Mouse (Mus musculus) regulatory T cell (primary cell): Measurements from ENCODE around the gene Bace1.

ENCODE experiments used
- in situ Hi-C: fragments of 300-600 bp; cut with MboI, MseI; formaldehyde crosslinking; loops from one replicate; pipeline ENCODE4 v1.15.1; 2025; ENCODE audit warnings: high pct_unique_total_duplicates

The Bace1 gene

DNA sequence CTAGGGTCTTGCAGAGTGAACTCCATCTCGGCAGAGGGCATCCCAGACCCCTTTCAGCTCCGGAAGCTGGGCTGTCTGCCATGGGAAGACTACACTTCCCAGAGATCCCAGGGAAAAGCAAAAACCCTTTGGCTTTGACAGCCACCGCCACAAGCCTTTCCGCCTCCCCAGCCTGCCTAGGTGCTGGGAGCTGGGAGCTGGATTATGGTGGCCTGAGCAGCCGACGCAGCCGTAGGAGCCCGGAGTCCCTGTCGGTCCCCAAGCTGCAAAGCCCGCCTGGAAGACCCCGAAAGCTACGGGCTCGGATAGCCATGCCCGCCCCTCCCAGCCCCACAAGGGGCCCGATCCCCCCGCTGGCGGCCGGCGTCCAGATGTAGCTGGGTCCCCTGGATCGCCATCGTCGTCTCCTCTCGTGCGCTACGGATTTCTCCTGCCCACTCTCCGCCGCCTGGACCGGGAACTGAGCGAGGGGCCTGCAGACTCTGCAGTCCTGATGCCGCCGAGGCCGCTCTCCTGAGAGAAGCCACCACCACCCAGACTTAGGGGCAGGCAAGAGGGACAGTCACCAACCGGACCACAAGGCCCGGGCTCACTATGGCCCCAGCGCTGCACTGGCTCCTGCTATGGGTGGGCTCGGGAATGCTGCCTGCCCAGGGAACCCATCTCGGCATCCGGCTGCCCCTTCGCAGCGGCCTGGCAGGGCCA lies at the start of gene Bace1:
TSS of gene Bace1 (plus strand) at position 147 of the 705 bp plus-strand sequence.
- in situ Hi-C loops = loop anchor here (5.0 kb wide), 1 partner anchor 36 kb away; no protein-coding TSS in a partner anchor

DNA sequence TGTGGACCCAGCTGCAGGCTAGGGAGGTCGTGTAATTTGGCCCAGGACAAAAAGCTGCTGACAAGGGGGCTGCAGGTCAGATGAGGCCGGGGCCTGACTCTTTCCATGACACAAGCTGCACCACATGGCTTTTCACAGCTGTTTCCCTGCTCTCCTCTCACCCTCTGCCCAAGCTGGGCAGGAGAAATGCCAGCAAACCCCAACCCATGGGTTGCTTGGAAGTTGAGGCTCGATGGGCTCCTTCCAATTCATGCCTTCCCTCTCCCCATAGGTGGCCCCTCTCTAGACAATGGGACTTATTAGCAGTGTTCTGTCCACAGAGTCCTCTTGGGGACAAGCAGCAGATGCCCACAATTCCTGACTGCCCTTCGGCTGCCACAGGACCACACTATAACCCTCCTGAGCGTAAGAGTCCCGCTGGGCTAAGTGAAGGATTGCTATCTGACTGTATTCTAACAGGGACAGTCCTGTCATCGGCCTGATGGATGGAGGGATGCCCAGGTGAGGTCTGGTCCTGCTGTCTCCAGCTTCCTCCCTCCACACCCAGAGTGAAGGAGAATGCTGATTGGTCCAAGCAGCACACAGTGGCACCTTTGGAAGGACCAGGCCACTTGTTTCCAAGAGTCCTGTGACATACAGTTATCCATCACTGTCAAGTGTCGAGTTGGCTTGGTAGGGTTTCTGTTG lies 46.8 kb upstream of the Bace1 start:
- in situ Hi-C loops = no loop called here

DNA sequence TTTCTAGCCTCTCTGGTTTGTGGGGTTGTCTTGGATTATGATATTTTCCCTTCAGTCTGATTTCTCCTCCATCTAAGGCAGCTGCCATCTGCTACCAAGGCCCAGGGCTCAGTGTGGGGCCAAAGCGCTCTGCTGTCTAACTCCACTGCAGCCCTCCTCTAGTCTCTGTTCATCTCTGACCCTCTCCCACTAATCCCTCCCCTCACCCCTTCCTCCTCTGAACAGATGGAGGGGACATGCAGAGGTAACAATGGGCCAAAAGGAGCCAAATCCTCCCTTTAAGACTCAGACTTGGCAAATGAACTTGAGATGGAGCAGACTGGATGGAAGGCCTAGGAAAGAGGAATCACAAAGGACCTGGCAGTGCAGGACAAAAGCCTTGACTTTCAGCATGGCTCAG lies 46.1 kb upstream of the Bace1 start:
- in situ Hi-C loops = no loop called here

DNA sequence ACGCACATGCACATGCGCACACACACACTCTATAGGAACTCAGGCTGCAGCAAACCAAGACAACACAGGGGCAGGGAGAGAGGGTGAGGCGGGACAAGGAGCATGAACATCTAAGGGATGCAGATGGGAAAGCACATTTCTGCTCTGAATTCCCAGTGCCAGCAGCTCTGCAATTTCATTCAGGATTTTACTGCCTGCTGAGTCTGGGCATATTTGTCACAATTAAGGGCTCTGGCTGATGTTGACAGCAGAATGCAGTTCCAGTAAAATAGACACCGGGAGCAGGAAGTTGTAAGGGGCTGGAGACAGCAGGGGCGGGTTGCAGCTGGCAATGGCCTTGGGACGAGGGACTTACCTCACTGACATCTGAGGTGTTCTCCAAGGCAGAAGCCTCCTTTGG lies 44.7 kb upstream of the Bace1 start:
- in situ Hi-C loops = no loop called here

DNA sequence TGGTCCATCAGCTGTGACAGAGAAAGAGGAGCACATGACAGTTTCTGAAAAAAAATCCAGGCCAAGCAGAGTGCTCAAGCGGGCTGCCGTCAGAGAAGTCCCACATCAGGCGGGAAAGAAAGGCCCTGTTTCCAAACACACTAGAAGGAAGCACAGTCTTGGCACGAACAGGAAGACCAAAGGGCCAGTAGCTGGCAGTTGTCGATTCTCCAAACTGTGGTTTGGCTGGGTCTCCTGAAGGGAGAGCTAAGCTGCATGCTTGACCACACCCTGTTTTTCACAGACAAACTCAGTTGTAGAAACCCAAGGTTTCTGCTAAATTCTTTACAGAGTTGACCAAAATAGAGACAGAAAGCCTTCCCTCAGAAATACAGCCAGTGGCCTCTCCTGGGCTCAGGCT lies 42.7 kb upstream of the Bace1 start:
- in situ Hi-C loops = no loop called here

DNA sequence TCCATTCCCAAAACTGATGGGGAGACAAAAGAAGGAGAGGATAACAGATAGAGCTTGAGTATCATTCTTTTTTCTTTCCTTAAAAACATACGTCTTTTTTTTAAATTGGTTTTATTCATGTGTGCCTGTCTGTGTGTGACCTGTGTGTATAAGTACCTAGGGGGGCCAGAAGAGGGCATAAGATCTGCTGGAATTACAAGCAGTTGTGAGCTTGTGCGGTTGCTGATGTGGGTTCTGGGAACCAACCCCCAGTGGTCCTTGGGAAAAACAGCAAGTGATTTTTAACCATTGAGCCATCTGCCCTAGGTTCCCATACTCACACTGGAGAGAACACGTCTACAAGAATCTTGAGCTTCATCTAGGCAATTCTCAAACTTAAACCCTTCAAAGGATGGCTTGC lies 41.1 kb upstream of the Bace1 start:
- in situ Hi-C loops = no loop called here

DNA sequence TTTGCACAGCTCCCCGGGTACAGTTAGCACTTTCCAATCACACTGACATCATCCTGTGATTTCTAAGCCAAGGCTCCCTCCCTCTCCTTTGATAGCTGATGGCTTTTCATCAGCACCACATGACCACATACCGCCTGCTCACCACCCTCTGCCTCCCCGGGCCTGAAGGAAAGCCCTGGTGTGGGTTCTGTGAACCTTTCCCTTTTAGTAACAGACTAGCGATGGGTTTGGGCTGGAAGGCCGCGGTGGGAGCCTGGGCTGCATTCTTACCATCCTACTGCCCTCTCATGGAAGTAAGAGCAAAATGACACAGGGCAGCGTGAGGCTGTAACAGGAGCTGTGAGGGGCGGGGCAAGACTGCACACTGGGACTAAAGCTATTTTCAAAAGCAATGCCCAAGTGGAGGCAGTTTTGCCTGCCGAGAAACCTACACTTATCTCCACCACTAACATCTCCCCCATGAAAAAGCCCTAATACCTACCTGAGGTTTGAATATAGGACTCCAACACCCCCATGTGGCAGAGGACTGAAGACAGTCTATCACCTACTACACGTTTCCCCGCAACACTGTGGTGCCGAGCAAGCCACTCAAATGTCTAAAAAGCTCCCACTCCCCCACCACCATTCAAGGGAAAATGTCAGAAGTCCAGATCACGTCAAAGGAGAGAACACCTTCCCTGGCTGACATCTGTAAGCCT lies 39.8 kb upstream of the Bace1 start:
- in situ Hi-C loops = no loop called here

DNA sequence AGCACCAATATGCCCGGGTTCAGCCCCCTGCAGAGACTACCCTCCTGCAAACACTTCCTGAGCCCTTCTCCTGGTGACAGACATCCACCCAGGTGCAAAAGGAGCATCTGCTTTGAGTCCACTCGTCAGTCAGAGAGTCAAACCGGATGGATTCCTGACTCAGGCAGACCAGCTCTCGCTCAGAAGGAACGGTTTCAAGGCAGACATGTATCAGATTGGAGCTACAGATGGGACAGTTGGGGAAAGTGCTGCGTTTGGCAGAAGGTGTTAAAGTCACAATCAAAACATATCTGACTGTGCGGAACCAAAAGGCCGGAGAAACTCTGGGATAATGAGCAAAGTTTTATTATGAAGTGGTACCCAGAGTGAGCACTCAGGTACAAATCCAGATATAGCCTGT lies 39.0 kb upstream of the Bace1 start:
- in situ Hi-C loops = no loop called here

DNA sequence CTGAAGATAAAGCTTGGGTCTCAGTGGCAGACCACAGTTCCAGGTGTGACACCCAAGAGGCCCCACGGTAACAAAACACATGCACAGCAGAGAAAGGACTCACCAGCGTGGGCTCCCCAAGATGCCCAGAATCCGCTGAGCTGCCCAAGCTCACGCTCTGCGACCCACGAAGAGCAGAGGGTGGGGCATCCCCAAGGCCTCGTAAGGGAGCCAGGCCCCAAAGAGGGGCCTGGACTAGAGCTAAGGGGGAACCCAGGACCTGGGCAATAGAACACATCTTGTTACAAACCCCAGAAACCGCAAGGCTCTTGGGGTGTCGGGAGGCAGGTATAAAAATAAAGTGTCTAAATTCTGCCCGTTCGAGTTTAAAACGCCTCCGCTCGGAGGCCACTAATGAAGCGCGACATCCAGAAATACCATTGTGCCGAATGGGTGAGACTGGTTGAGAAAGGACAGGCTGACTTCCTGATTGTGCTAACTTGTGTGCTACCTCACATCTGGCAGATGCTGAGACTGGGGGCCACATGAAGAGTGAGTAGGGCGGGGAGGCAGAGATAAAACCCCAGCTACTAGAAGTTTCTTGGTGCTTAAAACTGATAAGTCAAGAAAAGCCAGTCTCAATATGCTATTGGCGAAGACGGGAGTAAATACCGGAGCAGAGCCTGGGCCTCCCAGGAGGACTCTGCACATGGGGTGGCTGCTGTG lies 35.2 kb upstream of the Bace1 start:
- in situ Hi-C loops = loop anchor here (5.0 kb wide), 2 partner anchors 34 to 61 kb away; partner anchors contain the start of gene Bace1

DNA sequence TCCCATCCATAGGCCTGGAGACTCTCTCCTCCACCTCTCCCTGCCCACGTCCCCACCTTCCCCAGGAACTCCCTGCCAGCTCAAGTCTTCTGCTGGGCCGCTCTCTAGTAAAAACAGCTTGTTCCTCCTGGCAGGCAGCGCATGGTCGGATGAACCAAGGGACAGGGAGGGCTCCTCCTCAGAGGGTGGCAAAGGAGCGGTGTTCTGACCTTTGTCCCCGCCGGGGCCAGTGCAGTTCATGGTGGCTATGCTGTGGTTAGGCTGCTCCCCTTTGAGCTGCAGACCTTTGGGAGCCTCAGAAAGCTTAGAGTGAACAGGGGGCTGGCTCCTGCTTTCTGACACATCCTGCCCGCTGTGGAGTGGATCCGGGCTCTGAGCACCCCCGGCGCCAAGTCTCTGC lies 31.5 kb upstream of the Bace1 start:
- in situ Hi-C loops = no loop called here

DNA sequence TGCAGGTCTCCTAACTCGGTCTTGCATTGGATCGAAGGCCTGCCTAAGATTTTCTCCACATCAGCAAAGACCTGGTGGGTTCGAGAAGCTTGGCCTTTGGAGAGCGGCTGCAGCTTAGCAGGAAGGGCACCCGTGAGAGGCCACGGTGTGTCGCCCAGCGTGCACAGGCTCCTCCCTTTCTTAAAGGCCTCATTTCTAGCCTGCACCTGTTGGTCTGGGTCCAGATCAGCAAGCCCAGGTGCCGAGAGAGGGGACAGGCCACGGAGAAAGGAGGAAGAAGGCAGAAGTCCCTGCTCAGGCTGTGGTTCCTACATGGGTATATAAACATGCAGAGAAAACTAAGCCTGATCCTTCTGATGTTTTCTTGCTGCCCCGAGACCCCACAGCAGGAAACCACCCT lies 31.0 kb upstream of the Bace1 start:
- in situ Hi-C loops = no loop called here

DNA sequence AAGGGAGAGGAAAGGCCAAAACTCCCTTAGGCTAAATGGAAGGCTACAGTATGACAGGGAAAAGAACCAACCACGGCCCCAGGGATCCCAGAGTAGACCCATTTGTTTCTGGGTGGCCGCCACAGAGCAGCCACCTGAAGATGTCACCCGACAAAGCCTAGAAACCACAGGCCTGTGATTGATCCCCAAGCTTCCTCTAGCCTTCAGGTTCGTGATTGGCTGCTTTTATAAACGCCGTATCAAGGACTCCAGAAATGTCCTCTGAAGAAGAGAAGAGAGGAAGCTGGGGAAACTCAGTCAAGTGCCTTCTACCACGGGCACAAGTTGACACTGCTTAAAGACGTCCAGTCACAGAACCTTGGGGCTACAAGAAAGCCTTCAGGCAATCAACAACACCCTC lies 30.6 kb upstream of the Bace1 start:
- in situ Hi-C loops = no loop called here

DNA sequence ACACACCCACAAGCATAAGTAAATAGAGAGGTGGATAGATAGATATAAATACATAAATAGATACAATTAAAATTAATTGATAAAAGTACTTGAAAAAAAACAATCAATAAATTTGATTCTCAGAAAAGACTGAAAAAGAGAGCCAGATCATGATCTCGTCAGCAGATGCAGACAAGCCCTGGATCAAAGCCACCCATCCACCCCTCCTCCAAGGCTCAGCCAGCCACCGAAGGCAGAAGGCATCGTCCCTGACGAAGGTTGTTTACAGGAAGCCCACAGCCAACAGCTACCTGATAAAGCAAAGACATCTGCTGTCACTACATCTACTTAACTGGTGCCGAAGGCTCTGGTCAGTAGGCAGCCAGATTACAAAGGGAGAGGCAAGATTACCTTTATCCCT lies 26.4 kb upstream of the Bace1 start:
- in situ Hi-C loops = no loop called here

DNA sequence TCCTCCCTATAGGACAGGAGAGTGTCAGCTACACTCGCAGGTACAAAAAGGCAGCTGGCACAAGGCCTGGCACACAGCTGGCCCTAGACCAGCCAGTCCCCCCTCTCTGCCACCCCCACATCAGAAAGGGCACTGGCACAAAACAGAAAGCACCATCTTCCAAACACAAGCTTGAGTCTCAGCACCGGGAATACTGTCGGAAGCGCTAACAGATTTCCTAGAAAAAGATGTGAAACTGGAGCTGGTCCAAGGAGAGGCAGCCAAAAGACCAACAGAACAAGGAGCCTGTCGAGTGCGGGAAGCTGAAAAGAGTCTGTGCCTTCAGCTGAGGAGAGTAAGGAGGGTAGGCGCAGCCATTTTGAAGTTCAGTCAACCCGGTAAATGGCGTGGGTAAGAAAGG lies 23.3 kb upstream of the Bace1 start:
- in situ Hi-C loops = no loop called here

DNA sequence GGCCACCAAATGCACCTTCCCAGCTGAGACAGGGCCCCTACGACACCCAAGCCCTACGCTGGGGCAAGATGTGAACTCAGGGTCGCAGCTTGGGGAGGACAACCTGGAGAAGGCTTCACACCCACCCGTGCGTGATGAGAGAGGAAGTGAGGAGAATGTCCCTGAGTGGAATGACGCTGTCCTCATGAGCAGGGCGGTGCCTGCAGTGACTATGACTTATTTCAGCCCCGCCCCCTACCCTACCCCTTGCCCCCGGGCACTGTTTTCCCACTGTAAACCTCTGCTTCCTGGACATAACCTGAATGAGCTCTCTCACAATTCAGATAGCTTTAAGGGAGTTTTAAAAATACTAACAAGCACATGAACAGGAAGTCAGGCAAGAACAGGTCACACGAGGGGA lies 22.9 kb upstream of the Bace1 start:
- in situ Hi-C loops = no loop called here

DNA sequence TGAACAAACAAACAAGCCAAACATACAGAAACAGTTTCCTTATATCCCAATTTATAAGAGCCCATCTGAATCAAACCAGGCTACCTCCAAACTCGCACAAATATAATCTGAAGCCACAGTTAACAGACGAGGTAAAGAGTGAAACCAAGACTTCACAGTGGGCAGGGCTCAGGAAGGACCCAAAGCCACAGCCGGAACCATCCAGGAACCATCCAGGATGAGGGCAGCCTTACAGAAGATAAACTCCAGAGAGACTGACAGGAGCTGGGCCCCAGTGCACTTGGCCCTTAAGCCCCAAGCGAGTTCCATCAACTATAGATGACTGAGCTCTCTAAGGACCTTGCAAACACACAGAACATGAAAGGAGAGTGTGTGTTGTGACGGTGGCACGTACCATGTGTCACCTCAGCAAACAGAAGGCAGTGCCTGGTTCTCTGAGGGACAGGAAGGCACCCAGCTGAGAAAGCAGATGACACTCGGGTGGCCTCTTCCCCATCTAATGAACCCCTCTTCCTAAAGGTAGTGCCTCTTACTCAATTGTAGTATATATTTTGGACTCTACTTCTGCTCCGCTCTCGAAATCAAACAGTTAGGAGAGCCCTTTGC lies 19.9 kb upstream of the Bace1 start:
- in situ Hi-C loops = no loop called here

DNA sequence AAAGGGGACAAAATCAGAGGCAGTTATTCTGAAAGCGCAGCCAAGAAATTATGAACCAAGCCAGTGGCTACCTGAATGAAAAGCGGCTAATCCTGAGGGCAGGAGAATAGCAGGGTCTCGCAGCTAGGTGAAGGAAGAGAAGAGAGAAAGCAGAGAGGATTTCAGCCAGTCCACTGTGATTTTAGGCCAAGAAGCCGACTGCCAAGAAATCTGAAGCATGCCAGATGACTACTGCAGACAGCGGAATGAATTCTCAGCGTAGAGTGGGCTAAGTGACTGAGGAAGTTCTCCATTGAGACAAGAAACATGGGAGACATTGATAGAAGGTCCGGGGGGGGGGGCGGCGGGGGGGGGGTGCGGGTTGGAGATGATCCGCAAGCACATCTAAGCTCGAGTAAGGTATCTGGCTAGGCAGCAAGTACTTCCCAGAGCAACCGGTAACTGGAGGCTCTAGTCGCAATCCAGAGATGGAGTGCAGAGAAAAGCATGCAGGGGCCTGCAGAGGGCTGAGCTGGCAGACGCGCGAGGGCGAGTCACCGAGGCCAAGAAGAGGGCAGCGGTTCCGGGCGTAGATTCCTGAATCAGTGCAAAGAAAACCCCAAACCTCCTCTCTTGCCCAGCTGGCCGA lies 10.6 kb upstream of the Bace1 start:
- in situ Hi-C loops = no loop called here

DNA sequence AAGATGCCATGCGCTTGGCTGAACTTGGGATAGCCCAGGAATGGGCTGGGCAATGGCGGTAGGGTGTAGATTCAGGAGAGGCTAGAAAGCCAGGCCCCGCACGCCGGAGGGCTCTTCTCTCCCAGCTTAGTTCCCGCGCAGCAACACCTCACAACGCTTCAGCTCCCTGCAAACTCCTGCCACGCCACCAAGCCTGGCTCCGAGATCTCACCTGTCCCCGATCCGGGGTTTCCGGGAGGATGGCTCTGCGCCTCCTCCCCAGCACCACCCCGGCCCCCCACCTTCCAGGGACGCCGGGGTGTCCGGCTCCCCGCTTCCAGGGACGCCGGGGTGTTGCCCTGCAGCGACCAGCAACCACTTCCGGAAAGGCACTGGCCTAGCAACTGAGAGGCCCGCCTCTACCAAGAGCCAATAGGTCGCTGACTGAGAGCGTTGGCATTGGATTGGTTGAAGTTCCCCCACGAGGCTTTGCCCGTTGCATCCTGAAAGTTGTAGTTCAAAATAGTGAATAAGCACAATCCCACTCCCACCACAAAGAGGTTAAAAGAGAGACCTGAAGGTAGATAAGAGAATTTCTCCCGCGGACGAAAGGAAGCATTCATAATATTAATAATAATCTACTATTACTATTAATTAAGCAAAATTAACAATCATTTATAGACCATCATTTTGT lies 10.0 kb upstream of the Bace1 start, which contains the start of gene Cep164:
TSS of gene Cep164 (minus strand) at position 401 of the 673 bp plus-strand sequence.
- in situ Hi-C loops = no loop called here

DNA sequence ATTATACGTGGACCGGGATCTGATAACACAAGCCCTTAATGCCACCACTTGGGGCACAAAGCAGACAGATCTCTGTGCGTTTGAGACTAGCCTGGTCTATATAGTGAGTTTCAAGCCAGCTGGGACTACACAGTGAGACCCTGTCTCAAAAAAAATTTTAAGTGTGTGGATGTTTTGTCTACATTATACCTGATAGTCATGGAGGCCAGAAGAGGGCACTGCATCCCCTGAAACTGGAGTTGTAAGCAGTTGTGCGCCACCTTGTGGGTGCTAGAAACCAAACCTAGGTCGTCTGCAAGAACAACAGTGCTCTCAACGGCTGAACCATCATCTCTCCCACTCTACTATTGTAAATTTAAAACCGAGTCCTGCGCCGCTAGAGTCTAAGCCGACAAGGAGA lies 9.3 kb upstream of the Bace1 start:
- in situ Hi-C loops = no loop called here

DNA sequence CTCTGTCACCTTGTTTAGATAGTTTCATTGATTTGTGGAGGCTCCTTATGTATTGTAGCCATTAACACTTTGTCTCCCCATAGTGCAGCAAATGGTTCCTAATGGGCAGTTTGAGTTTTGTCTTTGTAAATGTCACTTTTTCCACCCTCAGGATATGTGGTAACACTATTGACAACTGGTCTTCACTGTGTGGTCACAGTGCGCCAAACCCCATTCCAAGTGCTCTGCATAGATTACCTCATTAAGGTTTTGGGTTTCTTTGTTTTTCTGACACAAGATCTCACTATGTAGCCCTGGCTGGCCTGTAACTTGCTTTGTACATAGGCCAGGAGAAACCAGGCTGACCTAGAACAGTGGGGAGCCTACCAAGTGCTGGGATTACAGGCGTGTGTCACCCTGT lies 5.5 kb upstream of the Bace1 start:
- in situ Hi-C loops = no loop called here

DNA sequence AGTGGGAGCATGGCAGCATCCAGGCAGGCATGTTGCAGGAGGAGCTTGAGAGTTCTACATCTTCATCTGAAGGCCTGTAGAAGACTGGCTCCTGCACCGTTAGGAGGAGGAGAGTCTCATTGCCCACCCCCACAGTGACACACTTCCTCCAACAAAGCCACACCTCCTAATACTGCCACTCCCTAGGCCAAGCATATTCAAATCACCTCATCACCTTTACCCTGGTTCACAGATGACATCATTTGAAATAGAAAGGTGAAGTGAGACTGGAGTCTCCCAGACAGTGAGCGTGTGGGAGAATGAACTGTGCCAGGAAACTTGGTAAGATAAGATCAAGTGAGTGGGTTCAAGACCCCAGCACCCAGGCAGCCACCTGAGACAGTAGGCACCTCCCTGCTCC lies 4.9 kb upstream of the Bace1 start:
- in situ Hi-C loops = no loop called here
